Mouse (Mus musculus): ENCODE results near the gene Syngr2.

DNA sequence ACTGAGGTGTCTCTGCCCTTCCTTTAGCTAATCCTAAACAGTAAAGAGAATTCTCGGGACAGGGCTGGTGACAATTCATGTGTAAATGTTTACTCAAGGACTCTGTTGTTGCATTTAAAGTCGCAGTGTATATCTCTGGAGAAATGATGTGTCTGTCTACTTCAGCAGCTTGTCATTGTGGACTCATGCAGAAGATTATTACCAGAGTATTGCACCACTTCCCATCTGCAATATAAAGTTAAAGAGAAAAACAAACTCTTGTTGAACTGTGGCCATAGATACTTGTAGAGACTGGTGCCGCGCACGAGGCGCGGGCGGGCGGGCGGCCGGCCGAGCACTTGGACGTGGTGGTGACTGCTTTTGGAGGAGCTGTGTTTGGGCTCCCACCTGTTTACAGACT lies 47.7 kb upstream of the Syngr2 start:
- no peak for TF ChIP-seq CTCF (IDR thresholded peaks at IDR 0.05; ENCODE audit: low read depth)
- no peak for TF ChIP-seq EP300 (IDR thresholded peaks at IDR 0.05; ENCODE audit: low read depth)
